Mouse (Mus musculus) cerebellum, adult 2 months (tissue): Measurements from ENCODE around the gene Lemd1. TPM values are rescaled to one million over a fixed set of nuclear protein-coding genes. Genes with fewer than 3 reads are reported as not detected.
A peak's percentile ranks its signal among the peaks of the same experiment; 100 is the strongest.

Experiments
- DNase-seq, 2 experiments: peaks; one replicate each; pipeline ENCODE4 v3.0.0; 2021
- H3K27ac ChIP-seq: fragments of 200-500 bp; 2 replicates; pipeline ENCODE4 v1.5.1; 2012; ENCODE audit warnings: low read length, control low read depth, inconsistent platforms; ENCODE audit not compliant: insufficient read depth
- H3K27me3 ChIP-seq: fragments of 200-500 bp; 2 replicates; pipeline ENCODE4 v1.6.1; 2012; ENCODE audit warnings: inconsistent platforms, mild to moderate bottlenecking, low read length, moderate library complexity; ENCODE audit not compliant: control insufficient read depth, insufficient read depth
- H3K4me1 ChIP-seq: fragments of 200-500 bp; 2 replicates; pipeline ENCODE4 v1.6.1; 2011; ENCODE audit warnings: low read length; ENCODE audit not compliant: control insufficient read depth, insufficient read depth
- H3K4me3 ChIP-seq: fragments of 200-500 bp; replicated peaks from 2 replicates; pipeline ENCODE3; 2011; ENCODE audit warnings: mild to moderate bottlenecking, low read depth, low read length, control low read depth; ENCODE audit not compliant: insufficient read depth
- CTCF ChIP-seq: fragments of 200-500 bp; IDR thresholded peaks from 2 replicates; pipeline ENCODE4 v1.5.1; 2011; ENCODE audit warnings: low read depth, mild to moderate bottlenecking, control low read depth, low read length, moderate library complexity, borderline replicate concordance; ENCODE audit not compliant: insufficient read depth
- POLR2A ChIP-seq: fragments of 200-500 bp; IDR thresholded peaks from 2 replicates; pipeline ENCODE4 v1.6.1; 2011; ENCODE audit warnings: low read length, control low read depth, borderline replicate concordance; ENCODE audit not compliant: insufficient read depth
- WGBS: fragments of 180-500 bp; shearing (Covaris S2); methylation state at CpG from one replicate; pipeline ENCODE4 v1.1.7; 2018; 5-methylcytosine and 5-hydroxymethylcytosine counted together
- polyA plus RNA-seq: library from polyadenylated mRNA; depleted of rRNA; stranded (reverse); fragments of >200 nt; gene quantifications from 2 replicates; pipeline ENCODE4 v1.2.3, GENCODE M21; 2012

Gene Lemd1
- polyA plus RNA-seq, 1 experiment = 7.1 TPM

GRCm38 (mm10) chr1:132222166-132222565 is 30.9 kb downstream of the Lemd1 start:
- H3K27ac ChIP-seq = no peak overlapping the region
- no peaks in the 10 kb centered on the region for H3K4me1 ChIP-seq
- no peaks in the 10 kb centered on the region for H3K27me3 ChIP-seq
- no peak overlapping the region for H3K4me3 ChIP-seq
- DNase-seq = no peak
- TF ChIP-seq CTCF = no peak
- 46% methylated on average over 6 of the region's 6 CpGs for WGBS

GRCm38 (mm10) chr1:132226297-132227080 is 35.3 kb downstream of the Lemd1 start:
- WGBS = 80% methylated on average over 13 of the region's 13 CpGs
- Histone ChIP-seq H3K4me1 (no peaks in the 10 kb centered on the region), H3K27me3 (no peaks in the 10 kb centered on the region), H3K27ac (no peak overlapping the region), H3K4me3 (no peak overlapping the region)
- no peak for DNase-seq
- TF ChIP-seq CTCF (no peak), POLR2A (no peak)

- 93% methylated on average over 3 of the region's 3 CpGs for WGBS
- no peaks in the 10 kb centered on the region for H3K4me1 ChIP-seq
- no peak for TF ChIP-seq CTCF
- TF ChIP-seq POLR2A = no peak
- H3K27me3 ChIP-seq = no peaks in the 10 kb centered on the region
- DNase-seq = no peak
- H3K27ac ChIP-seq = no peak within 1 kb of the TSS
- no peak within 1 kb of the TSS for H3K4me3 ChIP-seq
Measured at GRCm38 (mm10) chr1:132229667-132230066, 38.4 kb downstream of the Lemd1 start, which contains the start of gene Gm10188. Gene Gm10188 (minus strand): TSS chr1:132229767.

GRCm38 (mm10) chr1:132231470-132232274 is 40.4 kb downstream of the Lemd1 start:
- Histone ChIP-seq H3K27me3 (no peaks in the 10 kb centered on the region), H3K4me3 (no peak overlapping the region), H3K27ac (no peak overlapping the region), H3K4me1 (no peaks in the 10 kb centered on the region)
- 46% methylated on average over 7 of the region's 7 CpGs for WGBS
- DNase-seq = no peak
- no peak for TF ChIP-seq POLR2A
- no peak for TF ChIP-seq CTCF

DNA sequence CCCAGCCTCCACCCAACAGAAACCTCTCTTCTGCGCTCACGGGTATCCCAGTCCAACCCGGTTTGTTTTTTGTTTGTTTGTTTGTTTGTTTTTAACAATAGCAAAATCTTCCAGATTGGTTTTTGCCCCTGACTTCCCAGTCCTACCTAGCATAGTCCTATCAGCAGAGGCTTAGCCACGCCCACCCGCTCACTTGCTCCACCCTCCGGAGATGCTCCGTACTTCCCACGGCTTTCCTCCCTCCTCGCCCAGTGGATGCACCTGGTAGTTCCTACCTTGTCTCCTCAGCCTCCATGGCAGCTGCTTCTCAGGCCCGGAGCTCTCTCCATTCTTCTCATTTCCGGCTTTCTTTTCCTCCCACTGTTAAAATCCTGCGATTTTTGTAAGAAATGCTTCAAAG is 42.3 kb downstream of the Lemd1 start:
- H3K4me3 ChIP-seq = no peak overlapping the region
- no peak overlapping the region for H3K27ac ChIP-seq
- no peaks in the 10 kb centered on the region for H3K4me1 ChIP-seq
- TF ChIP-seq CTCF (peak; percentile 55; the same call in 1 of the 2 replicates), POLR2A (no peak)
- no peaks in the 10 kb centered on the region for H3K27me3 ChIP-seq
- WGBS = 37% methylated on average over 12 of the region's 12 CpGs
- DNase-seq = peak; percentile 26 to 36

GRCm38 (mm10) chr1:132234757-132235273 is 43.6 kb downstream of the Lemd1 start:
- TF ChIP-seq POLR2A = no peak
- no peak for TF ChIP-seq CTCF
- H3K27me3 ChIP-seq = no peaks in the 10 kb centered on the region
- H3K27ac ChIP-seq = no peak overlapping the region
- 89% methylated on average over 9 of the region's 9 CpGs for WGBS
- no peak for DNase-seq
- H3K4me3 ChIP-seq = no peak overlapping the region
- H3K4me1 ChIP-seq = no peaks in the 10 kb centered on the region

DNA sequence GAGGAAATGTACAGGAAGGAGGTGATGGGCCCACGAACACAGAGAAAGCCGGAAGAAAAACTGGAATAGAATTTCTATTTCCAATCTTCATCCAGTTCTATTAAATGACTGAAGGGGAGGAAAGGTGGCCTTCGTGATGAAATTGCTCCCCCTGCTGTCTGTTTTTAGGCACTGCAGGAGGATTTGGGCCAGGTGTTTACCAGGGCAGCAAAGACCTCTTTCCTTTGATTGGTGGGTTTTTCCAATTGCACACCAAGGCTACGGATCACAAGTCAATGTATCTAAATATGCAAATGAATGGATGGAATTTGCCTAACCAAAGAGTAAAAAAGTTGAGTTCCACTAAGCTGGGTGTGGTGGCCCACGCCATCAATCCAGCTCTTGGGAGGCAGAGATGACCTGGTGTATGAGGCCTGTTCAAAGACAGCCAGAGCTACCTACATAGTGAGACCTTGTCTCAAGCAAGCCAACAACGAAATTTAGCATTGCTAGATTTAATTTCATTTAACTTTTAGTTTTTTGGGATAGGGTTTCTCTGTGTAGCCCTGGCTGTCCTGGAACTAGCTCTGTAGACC is 46.4 kb downstream of the Lemd1 start:
- Histone ChIP-seq H3K27me3 (no peaks in the 10 kb centered on the region), H3K27ac (no peak overlapping the region), H3K4me1 (no peaks in the 10 kb centered on the region), H3K4me3 (no peak overlapping the region)
- WGBS = 19% methylated on average over 6 of the region's 6 CpGs
- DNase-seq = peak; percentile 67 to 82
- TF ChIP-seq POLR2A (no peak), CTCF (peak; percentile 86)
